Mouse (Mus musculus) myocyte (in vitro differentiated cells): ENCODE measurements around the gene Etv6.

Experiments
- CEBPB ChIP-seq: IDR thresholded peaks from 2 replicates; pipeline ENCODE4 v1.6.1; 2011; ENCODE audit warnings: mild to moderate bottlenecking, moderate library complexity; ENCODE audit not compliant: poor library complexity, insufficient read depth, severe bottlenecking
- E2F4 ChIP-seq: IDR thresholded peaks from one replicate; pipeline ENCODE4 v1.6.1; 2011; ENCODE audit warnings: mild to moderate bottlenecking, control low read depth, moderate library complexity; ENCODE audit not compliant: insufficient read depth
- MAX ChIP-seq: IDR thresholded peaks from one replicate; pipeline ENCODE4 v1.6.1; 2011; ENCODE audit warnings: low read depth, mild to moderate bottlenecking, control low read depth
- MYOD1 ChIP-seq, 3 experiments: IDR thresholded peaks; one replicate each; pipeline ENCODE4 v1.6.1; 2011; ENCODE audit warnings: control low read depth in 2 of 3, low read depth in 2 of 3, mild to moderate bottlenecking in 2 of 3, moderate library complexity in 1 of 3; ENCODE audit not compliant: insufficient read length in 2 of 3, control insufficient read depth in 1 of 3
- MYOG ChIP-seq, 3 experiments: IDR thresholded peaks; one replicate each; pipeline ENCODE4 v1.6.1; 2011; ENCODE audit warnings: control low read depth in 2 of 3, low read depth in 2 of 3, mild to moderate bottlenecking in 2 of 3; ENCODE audit not compliant: insufficient read length in 2 of 3, control insufficient read depth in 1 of 3, insufficient read depth in 1 of 3
- POLR2A ChIP-seq: IDR thresholded peaks from one replicate; pipeline ENCODE4 v1.6.1; 2011; ENCODE audit warnings: low read depth, mild to moderate bottlenecking, control low read depth, moderate library complexity; ENCODE audit not compliant: insufficient read length
- POLR2AphosphoS2 ChIP-seq: IDR thresholded peaks from one replicate; pipeline ENCODE4 v1.6.1; 2011; ENCODE audit warnings: low read depth, control low read depth; ENCODE audit not compliant: insufficient read length
- REST ChIP-seq: IDR thresholded peaks from one replicate; pipeline ENCODE4 v1.6.1; 2011; ENCODE audit warnings: mild to moderate bottlenecking, control low read depth, moderate library complexity; ENCODE audit not compliant: insufficient read depth, insufficient read length
- SRF ChIP-seq: IDR thresholded peaks from one replicate; pipeline ENCODE4 v1.6.1; 2011; ENCODE audit warnings: low read depth; ENCODE audit not compliant: control insufficient read depth, insufficient read length
- USF1 ChIP-seq: IDR thresholded peaks from one replicate; pipeline ENCODE4 v1.6.1; 2011; ENCODE audit warnings: low read depth, mild to moderate bottlenecking, control low read depth, moderate library complexity

GRCm38 (mm10) chr6:134110206-134110605 is 74.7 kb downstream of the Etv6 start:
- TF ChIP-seq POLR2A (no peak), MAX (no peak), POLR2AphosphoS2 (no peak), USF1 (no peak), MYOG (IDR thresholded peaks at IDR 0.05; ENCODE audit: control insufficient read depth in 1 of 3, insufficient read depth in 1 of 3, insufficient read length in 2 of 3, low read depth in 2 of 3) (no peak), E2F4 (no peak), SRF (no peak), MYOD1 (IDR thresholded peaks at IDR 0.05; ENCODE audit: control insufficient read depth in 1 of 3, insufficient read length in 2 of 3, low read depth in 2 of 3) (no peak), CEBPB (no peak), REST (no peak)
